Mouse (Mus musculus): ENCODE results near the gene BC005624.
"Not testable (repeated sequence)": the region's sequence is repeated elsewhere in the genome, so short reads cannot be mapped to it uniquely, and the experiment has no call there.

The BC005624 gene

DNA sequence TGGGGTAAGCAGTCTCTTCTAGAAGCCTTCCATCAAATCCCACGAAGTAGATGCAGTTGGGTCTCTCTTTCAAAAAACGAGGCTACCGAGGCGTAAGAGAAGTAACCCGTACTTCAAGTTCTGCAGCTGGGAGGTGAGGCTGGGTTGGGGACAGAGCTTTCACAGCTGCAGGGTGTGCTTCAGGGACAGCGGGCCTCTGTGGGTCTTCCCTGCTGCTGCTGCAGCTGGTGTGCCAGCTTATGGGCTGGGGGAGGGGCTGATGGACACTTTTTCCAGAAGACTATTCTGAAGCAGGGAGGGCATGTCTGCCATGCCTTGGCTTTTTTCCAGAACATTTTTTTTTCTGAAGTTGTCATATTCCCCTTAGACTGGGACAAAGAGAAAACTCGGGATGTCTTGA, 1.0 kb upstream of the BC005624 start:
- DNase-seq (ENCODE audit: extremely low read depth, low read depth): no peak

DNA sequence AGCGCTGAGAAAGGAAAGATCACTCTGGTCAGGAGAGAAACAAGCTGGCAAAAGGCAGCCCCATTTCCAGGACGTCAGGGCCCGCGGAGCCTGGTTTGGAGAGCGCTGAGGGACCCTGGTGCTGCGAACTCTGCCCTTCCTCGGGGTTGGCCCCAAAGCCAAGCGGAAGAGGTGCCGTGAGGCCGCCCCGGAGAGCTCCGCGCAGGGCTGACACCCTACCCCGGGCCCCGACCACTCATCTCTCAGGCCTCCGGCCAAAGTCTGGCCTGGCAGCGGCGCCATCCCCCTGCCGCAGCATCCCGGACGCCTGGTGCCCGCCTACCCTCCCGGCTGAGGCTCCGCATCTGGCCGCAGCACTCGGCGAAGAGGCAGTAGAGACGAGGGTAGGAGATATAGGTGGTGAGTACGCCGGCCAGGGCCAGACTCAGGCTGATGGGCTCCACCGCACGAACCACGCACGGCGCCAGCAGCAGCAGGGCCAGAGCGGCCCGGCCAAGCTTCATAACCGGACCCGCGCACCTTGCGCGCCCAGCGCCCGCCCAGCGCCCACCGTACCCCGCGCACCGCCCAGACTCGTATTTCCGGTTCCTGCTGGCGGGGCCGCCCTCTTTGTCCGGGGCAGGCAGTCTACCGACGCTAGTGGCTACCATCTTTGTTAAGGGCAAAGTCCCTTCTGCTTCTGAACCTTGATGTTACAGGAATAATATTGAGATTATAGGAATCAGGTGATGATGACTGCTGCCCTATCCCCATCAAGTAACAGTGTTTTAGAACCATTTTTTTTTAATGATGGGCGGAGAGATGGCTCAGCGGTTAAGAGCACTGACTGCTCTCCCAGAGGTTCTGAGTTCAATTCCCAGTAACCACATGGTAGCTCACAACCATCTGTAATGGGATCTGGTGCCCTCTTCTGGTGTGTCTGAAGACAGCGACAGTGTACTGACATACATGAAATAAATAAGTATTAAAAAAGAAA, 14.4 kb downstream of the BC005624 start, which contains the start of gene Tor1a:
Tor1a (minus strand) TSS at position 582 of the 976 bp plus-strand sequence.
- peak; percentile 88 for DNase-seq (ENCODE audit: extremely low read depth, low read depth)

DNA sequence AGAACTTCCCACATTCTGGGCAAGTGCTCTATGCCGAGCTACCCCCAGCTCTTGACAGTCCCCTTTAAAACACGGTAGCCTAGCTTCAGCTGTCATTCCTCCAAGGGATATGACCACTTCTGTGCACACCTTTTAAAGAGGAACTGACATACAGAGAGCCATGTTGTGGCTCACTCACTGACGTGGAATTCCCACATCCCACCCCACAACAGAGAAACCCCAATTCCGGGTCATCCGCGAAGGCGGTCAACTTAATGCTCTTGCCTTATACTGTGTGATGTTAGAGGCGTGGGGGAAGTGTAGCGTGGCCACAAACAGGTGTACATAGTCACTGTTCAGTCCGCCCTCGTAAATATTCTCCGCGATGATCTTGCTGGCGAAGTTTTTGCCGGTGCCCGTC, 15.2 kb downstream of the BC005624 start:
- DNase-seq (ENCODE audit: extremely low read depth, low read depth): peak; percentile 52

DNA sequence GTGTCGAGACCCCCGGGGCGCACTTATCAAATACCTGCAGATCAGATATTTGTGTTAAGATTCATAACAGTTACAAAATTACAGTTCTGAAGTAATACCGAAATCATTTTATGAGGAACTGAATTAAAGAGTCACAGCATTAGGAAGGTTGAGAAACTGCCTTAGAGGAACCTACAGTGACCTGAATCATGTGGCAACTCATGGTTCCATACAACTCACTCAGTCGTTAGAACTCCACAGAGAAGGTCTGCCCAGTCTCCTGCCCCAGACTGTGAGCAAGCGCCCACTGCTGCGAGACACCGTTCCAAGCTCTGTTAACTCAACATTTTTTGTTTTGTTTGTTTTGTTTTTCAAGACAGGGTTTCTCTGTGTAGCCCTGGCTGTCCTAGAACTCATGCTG, 16.4 kb downstream of the BC005624 start:
- DNase-seq (ENCODE audit: extremely low read depth, low read depth): no peak

DNA sequence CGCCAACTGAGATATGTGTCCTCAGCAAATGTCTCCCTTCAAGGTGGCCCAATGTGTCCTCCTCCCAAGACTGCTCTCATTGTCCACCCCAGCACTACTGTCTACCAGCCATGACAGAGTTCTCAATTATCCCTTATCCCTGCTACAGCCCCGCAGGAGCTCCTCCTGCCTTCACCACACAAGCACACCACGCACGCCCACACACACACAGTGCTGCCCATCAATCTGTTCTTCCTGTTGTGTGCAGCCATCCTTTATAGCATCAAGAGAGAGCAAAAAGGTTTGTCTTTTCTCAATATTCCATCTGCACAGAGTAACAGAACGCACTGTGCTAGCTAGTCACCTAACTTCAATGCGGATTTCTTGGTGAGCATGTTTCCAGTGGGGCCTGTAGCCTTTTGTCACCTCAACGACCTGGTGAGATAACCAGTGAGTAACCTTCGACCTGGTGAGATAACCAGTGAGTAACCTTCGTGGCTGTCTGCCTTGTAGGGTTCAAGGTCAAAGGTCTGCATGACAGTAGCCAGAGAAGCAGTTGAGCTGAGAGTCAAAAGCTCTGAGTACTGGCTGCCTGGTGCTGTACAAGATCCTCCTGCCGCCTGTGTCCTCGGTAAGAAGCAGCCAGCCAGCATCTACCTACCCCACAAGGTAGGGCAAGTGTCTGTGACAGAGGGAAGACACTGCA, 19.3 kb downstream of the BC005624 start:
- no peak for DNase-seq (ENCODE audit: extremely low read depth, low read depth)

DNA sequence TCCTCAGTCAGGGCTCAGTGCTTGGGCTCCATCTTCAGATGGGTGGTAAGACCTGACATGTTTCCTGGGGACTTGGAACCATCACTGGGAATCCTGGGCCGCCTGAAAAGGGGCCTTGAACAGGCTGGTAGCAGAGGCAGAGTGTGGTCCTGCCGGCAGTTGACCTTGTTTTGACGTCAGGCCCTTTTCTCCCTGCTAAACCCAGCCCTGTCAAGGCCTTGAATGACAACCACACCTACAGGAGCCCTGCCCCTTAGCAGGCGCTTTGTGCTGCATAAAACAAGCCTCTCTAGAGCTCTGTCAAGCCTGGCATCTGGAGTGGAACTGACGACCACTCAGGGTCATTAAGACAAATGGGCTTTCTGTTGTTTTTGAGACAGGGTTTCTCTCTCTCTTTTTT, 22.1 kb downstream of the BC005624 start:
- DNase-seq (ENCODE audit: extremely low read depth, low read depth): no peak

DNA sequence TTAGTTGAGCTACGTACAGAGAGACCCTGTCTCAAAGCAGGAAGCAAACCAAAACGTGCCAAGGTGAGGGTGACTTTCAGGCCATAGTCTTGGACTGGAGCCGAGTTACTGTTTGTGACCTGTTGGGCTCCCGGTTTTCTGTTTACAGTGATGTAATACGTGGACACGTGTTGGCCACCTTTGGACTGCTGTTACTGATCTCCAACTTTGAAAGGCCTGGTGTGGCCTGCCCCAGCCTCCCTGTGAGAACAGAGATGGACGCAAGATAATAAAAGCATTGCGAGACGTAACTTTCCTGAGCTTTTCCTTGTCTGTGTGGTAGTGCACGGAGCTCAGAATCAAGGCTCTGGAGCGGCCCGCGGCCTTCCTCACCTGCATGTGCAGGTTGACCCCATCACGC, 23.3 kb downstream of the BC005624 start:
- DNase-seq (ENCODE audit: extremely low read depth, low read depth): no peak

DNA sequence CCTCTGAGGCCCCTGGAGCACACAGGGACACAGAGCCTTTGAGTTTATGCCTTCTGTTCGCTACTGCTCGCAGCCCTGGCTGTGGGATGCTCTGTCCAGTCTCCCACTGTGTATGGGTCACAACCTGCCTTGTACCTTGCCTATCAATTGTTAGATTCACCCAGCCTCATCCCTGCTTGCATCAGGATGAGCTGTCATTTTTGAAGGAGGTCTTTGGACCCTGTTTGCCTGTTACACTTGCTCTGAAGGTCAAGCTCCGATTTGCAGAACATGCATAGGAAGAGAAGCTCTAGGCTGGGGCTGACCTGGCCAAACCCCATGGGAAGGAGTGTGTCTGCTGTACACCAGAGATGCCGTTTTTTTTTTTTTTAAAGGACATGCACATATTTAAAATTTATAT, 24.5 kb downstream of the BC005624 start:
- DNase-seq (ENCODE audit: extremely low read depth, low read depth): no peak

DNA sequence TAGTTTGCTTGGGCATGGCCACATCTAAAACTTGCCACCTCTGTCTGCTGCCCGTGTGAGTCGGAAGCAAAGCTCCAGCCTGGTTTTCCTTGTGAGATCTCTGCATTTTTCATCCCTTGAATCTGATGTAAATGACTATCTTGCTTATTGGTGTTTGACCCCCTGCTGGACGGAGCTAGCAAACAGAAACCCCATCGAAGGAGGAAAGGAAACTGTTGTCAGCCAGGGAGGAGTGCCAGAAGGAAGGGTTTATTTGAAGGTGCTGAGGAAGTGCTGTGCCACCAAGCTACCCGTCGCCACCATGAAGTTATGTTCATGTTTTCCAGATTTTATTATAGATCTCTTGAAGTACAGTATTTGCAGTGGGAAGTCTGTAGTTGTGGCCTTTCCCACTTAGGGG, 27.2 kb downstream of the BC005624 start:
- no peak for DNase-seq (ENCODE audit: extremely low read depth, low read depth)

DNA sequence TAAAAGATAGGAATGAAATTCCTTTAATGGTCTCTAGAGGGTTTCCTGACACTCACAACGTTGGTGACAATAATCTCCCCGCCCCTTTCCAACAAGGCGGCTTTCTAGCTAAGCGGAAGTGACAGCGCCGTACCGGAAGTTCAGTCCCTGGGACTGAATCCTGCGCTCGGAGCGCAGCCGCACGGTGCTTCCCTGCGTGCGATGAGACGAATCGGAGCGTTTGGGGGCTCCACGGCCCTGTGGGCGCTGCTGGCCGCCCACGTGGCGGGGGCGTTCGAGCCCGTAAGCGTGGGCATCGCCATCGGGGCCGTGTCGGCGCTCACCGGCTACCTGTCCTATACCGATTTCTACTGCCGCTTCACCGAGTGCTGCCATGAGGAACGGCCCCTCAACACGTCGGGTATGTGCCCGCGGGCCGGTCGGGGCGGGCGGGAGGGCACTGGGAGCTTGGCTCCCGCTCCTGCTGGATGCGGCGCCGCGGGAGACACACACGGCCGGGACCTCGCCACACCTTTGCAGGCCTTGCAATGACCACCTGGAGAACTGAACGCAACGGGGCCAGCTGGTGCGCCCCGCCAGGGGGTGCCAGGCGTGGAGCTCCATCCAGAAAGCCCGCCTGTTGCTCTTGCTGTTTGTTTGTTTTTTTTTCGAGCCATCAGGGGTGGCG, 29.0 kb downstream of the BC005624 start, which contains the start of gene Tor1b:
Tor1b (plus strand) TSS at position 136 of the 667 bp plus-strand sequence.
- peak; percentile 86 for DNase-seq (ENCODE audit: extremely low read depth, low read depth)

DNA sequence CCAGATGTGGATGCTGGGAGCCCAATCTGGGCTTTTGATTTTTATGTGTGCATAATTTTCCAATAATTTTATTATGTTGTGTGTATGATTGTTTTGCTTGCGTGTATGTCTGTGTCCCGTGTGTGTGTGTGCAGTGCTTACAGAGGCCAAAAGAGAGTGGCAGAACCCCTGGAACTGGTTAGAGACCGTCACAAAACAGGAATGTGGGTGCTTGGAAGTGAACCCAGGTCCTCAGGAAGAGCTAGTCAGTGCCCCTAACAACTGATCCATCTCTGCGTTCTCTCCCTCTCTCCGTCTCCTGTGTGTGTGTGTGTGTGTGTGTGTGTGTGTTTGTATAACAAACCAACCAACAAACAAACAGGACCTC, 29.6 kb downstream of the BC005624 start:
- DNase-seq (ENCODE audit: extremely low read depth, low read depth): no peak

DNA sequence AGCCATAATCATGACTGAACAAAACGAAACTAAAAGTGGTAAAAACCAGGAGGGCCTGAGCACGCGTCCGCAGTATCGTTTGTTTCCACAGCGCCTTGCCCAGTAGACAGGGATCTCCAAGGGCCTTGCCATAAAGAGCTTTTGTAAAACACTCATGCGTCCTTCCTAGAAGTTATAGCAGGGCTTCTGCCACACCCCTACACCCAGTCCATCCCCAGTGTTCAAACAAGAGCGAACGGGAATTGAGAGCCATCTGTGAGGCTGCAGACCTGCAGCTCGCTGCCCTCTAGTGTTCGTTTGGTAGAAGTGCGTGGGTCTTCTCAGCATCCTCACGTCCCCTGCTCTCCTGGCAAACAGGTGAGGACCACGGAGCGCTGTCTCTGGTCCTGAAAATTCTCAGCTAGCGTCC, 39.4 kb downstream of the BC005624 start:
- DNase-seq (ENCODE audit: extremely low read depth, low read depth): peak; percentile 80

DNA sequence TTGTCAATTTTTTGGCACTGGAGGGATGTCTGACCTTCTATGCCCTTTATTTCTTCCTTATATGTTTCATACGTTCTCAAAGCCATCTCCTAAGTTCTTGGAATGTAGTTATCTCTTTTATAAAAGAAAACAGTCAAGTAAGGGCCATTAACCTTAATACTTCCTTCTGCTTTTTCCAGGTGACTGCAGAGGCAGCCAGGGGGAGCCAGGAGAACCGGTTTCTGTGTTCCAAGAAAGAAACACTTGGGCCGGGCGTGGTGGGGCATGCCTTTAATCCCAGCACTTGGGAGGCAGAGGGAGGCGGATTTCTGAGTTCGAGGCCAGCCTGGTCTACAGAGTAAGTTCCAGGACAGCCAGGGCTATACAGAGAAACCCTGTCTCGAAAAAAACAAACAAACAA, 39.9 kb downstream of the BC005624 start:
- not testable (repeated sequence) for DNase-seq (ENCODE audit: extremely low read depth, low read depth)

DNA sequence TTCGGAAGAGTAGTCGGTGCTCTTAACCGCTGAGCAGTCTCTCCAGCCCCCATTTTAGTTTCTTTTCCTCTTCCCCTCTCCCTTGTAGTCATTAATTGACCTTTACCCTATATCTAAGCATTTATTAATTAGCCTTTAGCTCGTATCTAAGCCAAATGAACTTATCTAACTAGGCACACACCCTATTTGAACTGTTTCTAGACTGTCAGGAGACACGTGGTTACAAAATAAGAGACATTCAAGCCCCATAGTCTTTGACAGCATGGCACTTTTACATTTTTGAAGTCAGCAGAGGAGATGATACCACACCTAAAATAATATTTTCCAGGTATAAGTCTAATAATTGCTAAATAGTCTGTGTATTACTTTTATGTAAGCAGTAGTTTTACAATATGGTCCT, 40.4 kb downstream of the BC005624 start:
- no peak for DNase-seq (ENCODE audit: extremely low read depth, low read depth)

DNA sequence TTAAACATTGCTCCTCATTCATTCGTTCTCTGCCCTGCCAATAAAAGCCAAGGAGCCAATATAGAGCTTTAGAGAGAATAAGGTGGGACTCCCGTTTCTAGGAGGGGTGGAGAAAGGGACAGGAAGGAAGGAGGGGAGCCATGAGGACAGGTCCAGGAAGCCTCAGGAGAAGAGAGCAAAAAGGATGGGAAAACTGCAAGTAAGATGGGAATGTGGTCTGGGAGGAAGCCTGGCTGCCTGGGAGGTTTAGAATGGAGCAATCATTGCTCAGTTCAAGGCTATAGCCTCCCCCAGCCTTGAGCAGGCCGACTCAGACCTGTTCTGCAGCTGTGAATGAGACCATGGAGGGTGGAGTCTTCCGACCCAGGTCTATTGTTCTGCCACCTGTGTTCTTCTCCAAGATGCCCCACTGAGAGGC, 43.4 kb downstream of the BC005624 start:
- no peak for DNase-seq (ENCODE audit: extremely low read depth, low read depth)

DNA sequence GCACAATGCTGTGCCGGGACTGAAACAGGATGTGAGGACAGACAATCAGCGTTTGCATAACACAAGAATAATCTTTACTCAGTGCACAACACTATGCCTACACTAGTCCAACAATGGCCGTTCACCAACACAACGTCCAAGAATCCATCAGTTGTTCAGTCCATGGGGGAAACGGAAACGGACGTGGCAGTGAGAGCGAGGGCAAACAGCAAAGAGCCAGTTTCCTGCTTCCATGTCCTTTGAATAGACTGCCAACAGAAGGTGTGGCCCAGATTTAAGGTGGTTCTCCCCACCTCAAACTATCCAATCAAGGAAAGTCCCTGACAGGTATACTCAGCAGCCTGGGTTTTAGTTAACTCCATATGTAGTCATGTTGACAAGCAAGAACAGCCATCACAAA, 44.3 kb downstream of the BC005624 start:
- DNase-seq (ENCODE audit: extremely low read depth, low read depth): no peak

DNA sequence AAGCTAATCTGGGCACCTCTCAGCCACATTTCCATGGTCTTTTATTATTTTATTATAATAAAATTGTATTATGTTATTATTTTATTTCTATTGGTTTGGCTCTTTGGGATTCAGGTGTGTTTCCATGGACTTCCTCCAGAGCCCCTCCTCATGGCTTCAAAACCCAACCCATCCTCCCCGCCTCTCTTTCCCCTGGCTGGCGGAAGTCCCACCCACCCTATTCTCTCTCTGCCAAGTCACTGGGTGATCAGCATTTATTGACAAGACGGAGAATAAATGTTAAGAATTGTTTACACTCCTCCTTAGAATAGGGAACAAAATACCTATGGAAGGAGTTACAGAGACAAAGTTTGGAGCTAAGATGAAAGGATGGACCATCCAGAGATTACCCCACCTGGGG, 45.2 kb downstream of the BC005624 start:
- DNase-seq (ENCODE audit: extremely low read depth, low read depth): no peak

DNA sequence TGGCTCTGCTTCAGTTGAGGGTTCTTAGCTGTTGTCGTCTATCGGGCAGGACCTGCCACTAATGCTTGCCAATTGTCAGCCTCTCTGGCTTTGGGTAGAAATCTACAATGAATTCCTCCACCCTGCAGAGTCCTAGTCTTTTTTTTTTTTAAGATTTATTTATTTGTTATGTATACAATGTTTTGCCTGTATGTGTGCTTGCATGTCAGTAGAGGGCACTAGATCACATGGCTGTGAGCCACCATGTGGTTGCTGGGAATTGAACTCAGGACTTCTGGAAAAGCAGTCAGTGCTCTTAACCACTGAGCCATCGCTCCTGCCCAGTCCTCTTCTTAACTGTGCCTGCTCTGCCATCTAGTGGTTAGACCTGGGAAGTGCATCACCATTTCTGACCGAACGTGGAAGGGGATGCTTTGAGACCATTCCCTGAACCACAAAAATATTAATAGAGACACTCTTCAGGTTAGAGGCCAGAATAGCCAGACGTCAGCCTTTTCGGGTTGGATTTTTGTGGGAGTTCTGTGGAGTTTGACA, 48.0 kb downstream of the BC005624 start:
- peak; percentile 49 for DNase-seq (ENCODE audit: extremely low read depth, low read depth)

DNA sequence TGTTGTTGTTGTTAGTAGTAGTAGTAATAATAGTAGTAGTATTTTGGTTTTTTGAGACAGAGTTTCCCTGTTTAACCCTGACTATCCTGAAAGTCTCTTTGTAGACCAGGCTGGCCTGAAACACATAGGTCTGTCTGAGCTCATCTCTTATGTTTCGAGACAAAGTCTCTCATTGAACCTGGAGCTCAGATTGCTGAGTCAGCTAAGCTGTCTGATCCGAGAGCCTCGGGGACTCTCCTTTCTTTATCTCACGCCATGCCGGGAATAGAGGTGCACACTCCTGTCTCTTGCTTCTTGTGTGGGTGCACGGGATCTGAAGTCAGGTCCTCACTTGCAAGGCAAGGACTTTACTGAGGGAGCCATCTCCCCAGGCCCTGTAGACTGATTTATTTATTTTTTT, 49.0 kb downstream of the BC005624 start:
- DNase-seq (ENCODE audit: extremely low read depth, low read depth): no peak

DNA sequence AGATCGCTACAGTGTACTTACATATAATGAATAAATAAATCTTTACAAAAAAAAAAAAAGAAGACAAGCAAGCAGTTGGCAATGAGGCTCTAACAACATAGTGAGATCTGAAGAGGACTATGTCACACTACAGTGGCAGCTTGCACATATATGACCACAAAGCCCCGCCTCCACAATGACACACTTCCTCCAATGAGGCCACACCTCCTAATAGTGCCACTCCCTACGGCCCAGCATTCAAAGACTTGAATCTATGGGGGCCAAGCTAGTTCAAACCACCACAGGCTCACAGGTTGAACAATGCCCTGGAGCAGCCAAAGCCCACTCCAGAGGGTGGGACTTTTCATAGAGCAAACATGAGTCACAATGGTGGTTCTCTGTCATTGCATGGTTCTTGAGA, 50.1 kb downstream of the BC005624 start:
- DNase-seq (ENCODE audit: extremely low read depth, low read depth): no peak

DNA sequence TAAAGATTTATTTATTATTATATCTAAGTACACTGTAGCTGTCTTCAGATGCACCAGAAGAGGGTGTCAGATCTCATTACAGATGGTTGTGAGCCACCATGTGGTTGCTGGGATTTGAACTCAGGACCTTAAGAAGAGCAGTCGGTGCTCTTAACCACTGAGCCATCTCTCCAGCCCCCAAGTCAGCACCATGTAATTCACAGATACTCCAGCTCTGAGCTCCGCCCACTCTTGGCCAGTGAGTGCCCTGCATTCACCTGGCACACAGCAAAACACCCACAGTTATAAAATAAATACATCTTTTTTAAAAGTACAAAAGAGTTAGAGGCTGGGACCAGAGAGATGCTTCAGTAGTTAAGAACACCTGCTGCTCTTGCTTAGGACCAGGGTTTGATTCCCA, 51.2 kb downstream of the BC005624 start:
- DNase-seq (ENCODE audit: extremely low read depth, low read depth): not testable (repeated sequence)
